Mouse (Mus musculus): ENCODE measurements at regions not wholly inside any gene's neighbourhood (a gene's known extent, or its start where the extent isn't known, plus 50 kb on each side); places are given as distances from the start of the nearest gene placed in this dataset.

GRCm38 (mm10) chr13:110960212-110960611 is 294.6 kb upstream of the Actbl2 start:
- H3K4me3 ChIP-seq (ENCODE audit: control insufficient read depth in 1 of 2, insufficient read depth in 1 of 2, low read depth in 2 of 2, low read length in 2 of 2), result peak overlapping the region in 1 of 2 experiments; percentile 37; a peak in 1 of 4 replicates
- peaks cover 2 to 3% of the 10 kb centered on the region in 2 experiments; a peak in 3 of 4 replicates for H3K4me1 ChIP-seq (ENCODE audit: control insufficient read depth in 1 of 2, insufficient read depth in 2 of 2, low read length in 2 of 2)
- no peaks in the 10 kb centered on the region for H3K27me3 ChIP-seq (ENCODE audit: control insufficient read depth in 1 of 2, insufficient read depth in 2 of 2, low read length in 2 of 2)
- H3K36me3 ChIP-seq (ENCODE audit: control insufficient read depth in 1 of 2, insufficient read depth in 2 of 2, low read length in 2 of 2), result no peaks in the 10 kb centered on the region
- no peaks in the 10 kb centered on the region for H3K79me2 ChIP-seq (ENCODE audit: control insufficient read depth, insufficient read depth, low read length, poor library complexity)
- DNase-seq (ENCODE audit: low read depth, low spot score), result peak; percentile 42
- H3K9me3 ChIP-seq (replicated peaks; ENCODE audit: insufficient read depth, low read length), result no peaks in the 10 kb centered on the region
- H3K27ac ChIP-seq (ENCODE audit: control insufficient read depth, low read depth, low read length), result peak overlapping the region; percentile 43; the same call in 1 of the 2 replicates
- H3K9ac ChIP-seq (ENCODE audit: control insufficient read depth, low read depth, low read length, poor library complexity, severe bottlenecking), result no peak overlapping the region
- TF ChIP-seq KAT2A (conservative IDR thresholded peaks at IDR 0.05; ENCODE audit: low read depth, low read length) (no peak; the same call in 1 of the 2 replicates), CHD1 (IDR thresholded peaks at IDR 0.05; ENCODE audit: low read depth, low read length) (no peak), ELF1 (IDR thresholded peaks at IDR 0.05; ENCODE audit: low read depth, low read length) (peak; percentile 53; the same call in 1 of the 2 replicates), ZC3H11A (IDR thresholded peaks at IDR 0.05; ENCODE audit: low read depth, low read length) (no peak), POLR2AphosphoS5 (IDR thresholded peaks at IDR 0.05; ENCODE audit: borderline replicate concordance, low read depth, low read length) (no peak), EP300 (IDR thresholded peaks at IDR 0.05; ENCODE audit: low read depth in 1 of 2, low read length in 2 of 2) (0 out of 4 replicates have a peak, but pooled peaks of 1 of the 2 experiments have one; percentile 22), TCF12 (IDR thresholded peaks at IDR 0.05; ENCODE audit: low read depth, low read length) (no peak), USF1 (IDR thresholded peaks at IDR 0.05; ENCODE audit: low read depth, low read length) (no peak), MYB (IDR thresholded peaks at IDR 0.05; ENCODE audit: low read depth, low read length) (no peak)

- no peaks in the 10 kb centered on the region for H3K36me3 ChIP-seq (ENCODE audit: control insufficient read depth in 1 of 2, insufficient read depth in 2 of 2, low read length in 2 of 2)
- DNase-seq (ENCODE audit: low read depth, low spot score), result no peak
- H3K4me1 ChIP-seq (ENCODE audit: control insufficient read depth in 1 of 2, insufficient read depth in 2 of 2, low read length in 2 of 2), result no peaks in the 10 kb centered on the region
- H3K9ac ChIP-seq (ENCODE audit: control insufficient read depth, low read depth, low read length, poor library complexity, severe bottlenecking), result no peak overlapping the region
- no peak overlapping the region for H3K27ac ChIP-seq (ENCODE audit: control insufficient read depth, low read depth, low read length)
- H3K9me3 ChIP-seq (replicated peaks; ENCODE audit: insufficient read depth, low read length), result no peaks in the 10 kb centered on the region
- TF ChIP-seq ELF1 (IDR thresholded peaks at IDR 0.05; ENCODE audit: low read depth, low read length) (no peak), NRF1 (IDR thresholded peaks at IDR 0.05; ENCODE audit: insufficient read depth, low read depth, low read length, poor library complexity, severe bottlenecking) (no peak), MAFK (IDR thresholded peaks at IDR 0.05; ENCODE audit: borderline replicate concordance, low read depth, low read length) (no peak), MAX (IDR thresholded peaks at IDR 0.05; ENCODE audit: low read length) (no peak), POLR2AphosphoS2 (IDR thresholded peaks at IDR 0.05; ENCODE audit: low read length) (no peak), ZNF384 (IDR thresholded peaks at IDR 0.05; ENCODE audit: low read depth, low read length) (no peak), NELFE (IDR thresholded peaks at IDR 0.05; ENCODE audit: low read depth, low read length) (no peak), UBTF (IDR thresholded peaks at IDR 0.05; ENCODE audit: borderline replicate concordance, insufficient read depth, low read depth, low read length) (no peak), SIN3A (IDR thresholded peaks at IDR 0.05; ENCODE audit: low read length) (no peak), TAL1 (IDR thresholded peaks at IDR 0.05; ENCODE audit: low read length) (no peak), TCF12 (IDR thresholded peaks at IDR 0.05; ENCODE audit: low read depth, low read length) (no peak), GABPA (IDR thresholded peaks at IDR 0.05; ENCODE audit: low read depth, low read length) (no peak), ETS1 (IDR thresholded peaks at IDR 0.05; ENCODE audit: low read depth, low read length) (no peak), MYB (IDR thresholded peaks at IDR 0.05; ENCODE audit: low read depth, low read length) (no peak), MAZ (IDR thresholded peaks at IDR 0.05; ENCODE audit: low read depth, low read length) (no peak)
- H3K4me3 ChIP-seq (ENCODE audit: control insufficient read depth in 1 of 2, insufficient read depth in 1 of 2, low read depth in 2 of 2, low read length in 2 of 2), result no peak overlapping the region
- H3K79me2 ChIP-seq (ENCODE audit: control insufficient read depth, insufficient read depth, low read length, poor library complexity), result no peaks in the 10 kb centered on the region
- H3K27me3 ChIP-seq (ENCODE audit: control insufficient read depth in 1 of 2, insufficient read depth in 2 of 2, low read length in 2 of 2), result no peaks in the 10 kb centered on the region
Measured at GRCm38 (mm10) chr13:110967109-110967508, 287.7 kb upstream of the Actbl2 start.
